Mouse (Mus musculus): ENCODE data around the gene Slc24a3.

DNA sequence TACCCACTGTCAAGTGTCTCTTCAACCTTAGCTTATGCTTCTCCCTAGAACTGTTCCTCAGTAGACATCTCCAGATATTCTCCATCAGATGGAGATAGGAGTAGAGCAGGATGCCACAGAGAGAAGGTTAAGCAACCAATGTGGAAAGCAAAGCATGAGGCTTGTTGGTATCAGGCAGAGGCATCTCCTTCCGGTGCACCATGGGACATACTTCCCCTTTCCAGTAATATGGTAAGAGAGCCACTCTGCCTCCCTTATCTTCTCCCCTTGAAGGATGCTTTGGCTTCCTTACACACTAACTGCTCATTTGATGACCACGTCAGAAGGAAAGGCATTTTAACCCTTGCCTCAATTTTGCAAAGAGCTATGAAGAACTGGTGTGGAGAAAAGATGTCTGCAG is 21.3 kb downstream of the Slc24a3 start:
- TF ChIP-seq CTCF (IDR thresholded peaks at IDR 0.05; ENCODE audit: extremely low read depth, insufficient read depth, low read length) = no peak
- no peak for TF ChIP-seq POLR2A (IDR thresholded peaks at IDR 0.05; ENCODE audit: extremely low read depth, insufficient read depth, low read length)
